8 mouse cellular contexts compared by ENCODE assay signal in the genomic region with DNA sequence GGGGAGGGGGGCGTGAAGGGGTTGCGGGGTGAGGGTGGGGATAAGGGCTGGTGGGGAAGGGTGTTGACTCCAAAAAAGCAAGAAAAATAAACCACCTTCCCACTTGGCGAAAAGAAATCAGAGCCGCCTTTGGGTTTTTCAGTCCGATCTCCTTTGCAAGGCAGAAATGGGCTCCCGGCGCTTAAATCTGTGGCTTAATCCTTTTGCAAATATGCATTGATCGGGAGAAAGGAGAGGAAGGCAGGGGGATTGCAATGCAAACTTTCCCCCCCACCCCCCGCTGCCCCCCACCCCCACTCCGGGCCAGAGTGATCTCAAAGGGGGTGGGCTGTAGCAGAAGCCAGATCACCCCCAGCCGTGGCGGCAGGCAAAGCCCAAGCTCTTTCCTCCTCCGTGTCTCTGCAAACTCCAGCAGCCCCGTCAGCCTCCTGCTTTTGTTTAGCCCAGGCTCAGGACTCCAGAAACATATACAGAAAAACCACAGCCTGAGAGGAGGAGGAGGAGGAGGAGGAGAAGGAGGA. TPM values are rescaled to one million over a fixed set of nuclear protein-coding genes. Genes with fewer than 3 reads are reported as not detected.
DNase-seq lines count a peak whose midpoint lies in the region; ATAC-seq and TF ChIP-seq lines count a peak whose summit lies in the region.

No protein-coding gene starts in this region.

- DNase-seq in CD4-positive, CD25-positive, alpha-beta regulatory T cell, adult 2 months (ENCODE audit: low read depth, low spot score): peak; percentile 1
- DNase-seq in ovary, postnatal 10 days (ENCODE audit: low spot score): peak; percentile 75
- DNase-seq in ovary, adult 18-20 months (ENCODE audit: low spot score): no peak
- DNase-seq in urinary bladder, postnatal 14 days (ENCODE audit: low spot score): peak; percentile 88

- 0 out of 2 replicates have a peak, but pooled peaks cover 2% of the 10 kb centered on the region for H3K4me1 ChIP-seq in forebrain, embryonic 16.5 days (replicated peaks; ENCODE audit: control insufficient read depth, insufficient read depth, low read length)
- no peaks in the 10 kb centered on the region for H3K4me1 ChIP-seq in intestine, postnatal 0 days (replicated peaks; ENCODE audit: control insufficient read depth, insufficient read depth, low read length)
- H3K4me1 ChIP-seq in midbrain, embryonic 13.5 days (replicated peaks): peaks cover 18% of the 10 kb centered on the region

- no peak for ATAC-seq in CD4-positive, CD25-positive, alpha-beta regulatory T cell, adult 4 months
- peak; percentile 91 for ATAC-seq in forebrain, embryonic 16.5 days
- peak; percentile 72 for ATAC-seq in intestine, postnatal 0 days
- peak; percentile 96 for ATAC-seq in midbrain, embryonic 13.5 days

- no peaks in the 10 kb centered on the region for H3K36me3 ChIP-seq in forebrain, embryonic 16.5 days (ENCODE audit: control insufficient read depth, insufficient read depth)
- no peaks in the 10 kb centered on the region for H3K36me3 ChIP-seq in intestine, postnatal 0 days (ENCODE audit: control insufficient read depth, insufficient read depth)
- no peaks in the 10 kb centered on the region for H3K36me3 ChIP-seq in midbrain, embryonic 13.5 days

- 0% methylated on average over 13 of the region's 14 CpGs for WGBS in forebrain, embryonic 16.5 days
- WGBS in intestine, postnatal 0 days: 4% methylated on average over 12 of the region's 14 CpGs
- 0% methylated on average over 12 of the region's 14 CpGs for WGBS in midbrain, embryonic 13.5 days

- H3K4me3 ChIP-seq in forebrain, embryonic 16.5 days (replicated peaks; ENCODE audit: low read length): peak overlapping the region; percentile 63
- peak overlapping the region; percentile 87 for H3K4me3 ChIP-seq in intestine, postnatal 0 days (ENCODE audit: low read depth, low read length)
- peak overlapping the region; percentile 94 for H3K4me3 ChIP-seq in midbrain, embryonic 13.5 days (replicated peaks)

- no peaks in the 10 kb centered on the region for H3K27me3 ChIP-seq in forebrain, embryonic 16.5 days (replicated peaks; ENCODE audit: control insufficient read depth, insufficient read depth, low read length)
- H3K27me3 ChIP-seq in intestine, postnatal 0 days (replicated peaks; ENCODE audit: control insufficient read depth, insufficient read depth, low read length): no peaks in the 10 kb centered on the region
- H3K27me3 ChIP-seq in midbrain, embryonic 13.5 days: no peaks in the 10 kb centered on the region

- H3K27ac ChIP-seq in forebrain, embryonic 16.5 days (ENCODE audit: low read length): peak overlapping the region; percentile 98
- peak overlapping the region; percentile 83 for H3K27ac ChIP-seq in intestine, postnatal 0 days (ENCODE audit: low read depth, low read length)
- peak overlapping the region; percentile 100 for H3K27ac ChIP-seq in midbrain, embryonic 13.5 days

- peak overlapping the region; percentile 47 for H3K4me2 ChIP-seq in forebrain, embryonic 16.5 days (ENCODE audit: low read length)
- peak overlapping the region; percentile 83 for H3K4me2 ChIP-seq in intestine, postnatal 0 days (replicated peaks; ENCODE audit: low read depth)
- peak overlapping the region; percentile 65 for H3K4me2 ChIP-seq in midbrain, embryonic 13.5 days (replicated peaks)

- peak overlapping the region; percentile 87 for H3K9ac ChIP-seq in forebrain, embryonic 16.5 days (replicated peaks; ENCODE audit: low read depth, low read length)
- peak overlapping the region; percentile 78 for H3K9ac ChIP-seq in intestine, postnatal 0 days (ENCODE audit: low read depth, low read length)
- H3K9ac ChIP-seq in midbrain, embryonic 13.5 days (replicated peaks): peak overlapping the region; percentile 99

- no peak for TF ChIP-seq CTCF in intestine, postnatal 0 days (IDR thresholded peaks at IDR 0.05; ENCODE audit: low read depth)

- no peaks in the 10 kb centered on the region for H3K9me3 ChIP-seq in forebrain, embryonic 16.5 days (ENCODE audit: control insufficient read depth, low read length)
- H3K9me3 ChIP-seq in intestine, postnatal 0 days (ENCODE audit: control insufficient read depth): no peaks in the 10 kb centered on the region
- no peaks in the 10 kb centered on the region for H3K9me3 ChIP-seq in midbrain, embryonic 13.5 days

RNA-seq across cellular contexts. Expression of gene Pbx1, which starts 0.3 kb away (rescaled TPM):
- under 1 TPM; 0.11 to 0.27 TPM for polyA plus RNA-seq in CD4-positive, CD25-positive, alpha-beta regulatory T cell, adult 4 months (2017; shearing (Covaris generic))
- 82.9 and 91.2 TPM in 2 replicates for polyA plus RNA-seq in forebrain, embryonic 16.5 days (2015; fragmentation: Nextera tagmentation; extraction: Ambion mirVana)
- 9.8 and 11.4 TPM in 2 replicates for polyA plus RNA-seq in intestine, postnatal 0 days (2015; fragmentation: Nextera tagmentation; extraction: Ambion mirVana)
- polyA plus RNA-seq in midbrain, embryonic 13.5 days (2015; fragmentation: Nextera tagmentation; extraction: Ambion mirVana): 84.9 and 91.4 TPM in 2 replicates
